ENCODE assay signal across 14 mouse cellular contexts in genomic region chr1:135577793-135578192, GRCm38 (mm10). TPM values are rescaled to one million over a fixed set of nuclear protein-coding genes. Genes with fewer than 3 reads are reported as not detected.
DNase-seq lines count a peak whose midpoint lies in the region; ATAC-seq and TF ChIP-seq lines count a peak whose summit lies in the region.
"Had no signal": no experiment of that assay in that cellular context is flagged by ENCODE, and none has a peak within 500 bp of the region (broad histone marks: within the 10 kb centered on the region; RNA-seq: fewer than 3 reads in every experiment).

No protein-coding gene starts in this region.

- WGBS in hindbrain, embryonic 10.5 days: 81% methylated on average over 2 of the region's 2 CpGs
- 83% methylated on average over 2 of the region's 2 CpGs for WGBS in hindbrain, embryonic 11.5 days
- WGBS in midbrain, postnatal 0 days: 72% methylated on average over 2 of the region's 2 CpGs
- 74% methylated on average over 2 of the region's 2 CpGs for WGBS in midbrain, embryonic 14.5 days
- WGBS in embryonic facial prominence, embryonic 14.5 days: 24% methylated on average over 2 of the region's 2 CpGs
- WGBS in limb, embryonic 14.5 days: 22% methylated on average over 2 of the region's 2 CpGs
- 72% methylated on average over 2 of the region's 2 CpGs for WGBS in thymus, adult 2 months

- DNase-seq in hindbrain, embryonic 10.5 days (ENCODE audit: low spot score): no peak
- no peak for DNase-seq in hindbrain, embryonic 11.5 days (ENCODE audit: low spot score)
- DNase-seq in midbrain, postnatal 0 days (ENCODE audit: low spot score): no peak
- no peak for DNase-seq in midbrain, embryonic 14.5 days
- DNase-seq in embryonic facial prominence, embryonic 14.5 days (ENCODE audit: low spot score): peak; percentile 83
- peak; percentile 38 for DNase-seq in limb, embryonic 14.5 days (ENCODE audit: low spot score)
- no peak for DNase-seq in thymus, adult 2 months
- no peak for DNase-seq in cerebellum, postnatal 25 days
- DNase-seq: adrenal gland, postnatal 10 days; cerebellum, adult 9-11 months; thymus, postnatal 4 days had no signal

- H3K4me2 ChIP-seq in hindbrain, embryonic 11.5 days (replicated peaks; ENCODE audit: low read depth, low read length): no peak overlapping the region
- H3K4me2 ChIP-seq in midbrain, postnatal 0 days (ENCODE audit: low read depth, low read length, poor library complexity, severe bottlenecking): no peak overlapping the region
- no peak overlapping the region for H3K4me2 ChIP-seq in midbrain, embryonic 14.5 days (ENCODE audit: low read length)
- H3K4me2 ChIP-seq in embryonic facial prominence, embryonic 14.5 days (ENCODE audit: low read depth, low read length): no peak overlapping the region
- H3K4me2 ChIP-seq in limb, embryonic 14.5 days (replicated peaks; ENCODE audit: low read depth, low read length, severe bottlenecking): no peak overlapping the region
- H3K4me2 ChIP-seq: hindbrain, embryonic 15.5 days had no signal

- H3K27me3 ChIP-seq in hindbrain, embryonic 10.5 days (ENCODE audit: insufficient read depth, poor library complexity, severe bottlenecking): peaks cover 14% of the 10 kb centered on the region; the same call in 1 of the 2 replicates
- H3K27me3 ChIP-seq in hindbrain, embryonic 11.5 days (ENCODE audit: control insufficient read depth, insufficient read depth, low read length): no peaks in the 10 kb centered on the region
- H3K27me3 ChIP-seq in midbrain, postnatal 0 days (ENCODE audit: insufficient read depth, low read length): no peaks in the 10 kb centered on the region
- H3K27me3 ChIP-seq in midbrain, embryonic 14.5 days (ENCODE audit: control insufficient read depth, insufficient read depth, low read length): no peaks in the 10 kb centered on the region
- H3K27me3 ChIP-seq in embryonic facial prominence, embryonic 14.5 days (replicated peaks; ENCODE audit: control insufficient read depth, insufficient read depth, low read length): no peaks in the 10 kb centered on the region
- no peaks in the 10 kb centered on the region for H3K27me3 ChIP-seq in limb, embryonic 14.5 days (ENCODE audit: control insufficient read depth, insufficient read depth, low read length)
- no peaks in the 10 kb centered on the region for H3K27me3 ChIP-seq in thymus, adult 2 months (ENCODE audit: control insufficient read depth, insufficient read depth, low read length)
- H3K27me3 ChIP-seq: hindbrain, embryonic 15.5 days had no signal

- no peaks in the 10 kb centered on the region for H3K9me3 ChIP-seq in hindbrain, embryonic 10.5 days
- H3K9me3 ChIP-seq in hindbrain, embryonic 11.5 days (ENCODE audit: control insufficient read depth, low read length): no peaks in the 10 kb centered on the region
- no peaks in the 10 kb centered on the region for H3K9me3 ChIP-seq in midbrain, postnatal 0 days (ENCODE audit: low read length)
- no peaks in the 10 kb centered on the region for H3K9me3 ChIP-seq in midbrain, embryonic 14.5 days (ENCODE audit: control insufficient read depth, low read length)
- H3K9me3 ChIP-seq in embryonic facial prominence, embryonic 14.5 days (ENCODE audit: control insufficient read depth, low read length): no peaks in the 10 kb centered on the region
- H3K9me3 ChIP-seq in limb, embryonic 14.5 days (ENCODE audit: control insufficient read depth, low read length): no peaks in the 10 kb centered on the region
- H3K9me3 ChIP-seq: hindbrain, embryonic 15.5 days had no signal

- peaks cover 87% of the 10 kb centered on the region for H3K4me1 ChIP-seq in hindbrain, embryonic 10.5 days (replicated peaks)
- peaks cover 24% of the 10 kb centered on the region for H3K4me1 ChIP-seq in hindbrain, embryonic 11.5 days (replicated peaks; ENCODE audit: control insufficient read depth, insufficient read depth, low read length)
- peaks cover 48% of the 10 kb centered on the region for H3K4me1 ChIP-seq in midbrain, postnatal 0 days (ENCODE audit: insufficient read depth, low read length)
- peaks cover 63% of the 10 kb centered on the region for H3K4me1 ChIP-seq in midbrain, embryonic 14.5 days (ENCODE audit: control insufficient read depth, insufficient read depth, low read length)
- H3K4me1 ChIP-seq in embryonic facial prominence, embryonic 14.5 days (ENCODE audit: control insufficient read depth, insufficient read depth, low read length): peaks cover 57% of the 10 kb centered on the region
- H3K4me1 ChIP-seq in limb, embryonic 14.5 days (ENCODE audit: control insufficient read depth, insufficient read depth, low read length): peaks cover 67% of the 10 kb centered on the region
- H3K4me1 ChIP-seq in thymus, adult 2 months (replicated peaks; ENCODE audit: control insufficient read depth, insufficient read depth, low read length): no peaks in the 10 kb centered on the region

- no peak for ATAC-seq in hindbrain, embryonic 11.5 days (ENCODE audit: low FRiP score)
- ATAC-seq in midbrain, postnatal 0 days (ENCODE audit: low FRiP score): no peak
- ATAC-seq in midbrain, embryonic 14.5 days (ENCODE audit: low FRiP score, low TSS enrichment): no peak
- ATAC-seq in embryonic facial prominence, embryonic 14.5 days (ENCODE audit: low read depth): no peak
- no peak for ATAC-seq in limb, embryonic 14.5 days (ENCODE audit: low FRiP score, low read depth)
- ATAC-seq: lung, postnatal 0 days had no signal

- no peak overlapping the region for H3K4me3 ChIP-seq in hindbrain, embryonic 10.5 days
- H3K4me3 ChIP-seq in hindbrain, embryonic 11.5 days (ENCODE audit: low read depth, low read length): no peak overlapping the region
- H3K4me3 ChIP-seq in midbrain, postnatal 0 days (ENCODE audit: low read depth, low read length): no peak overlapping the region
- no peak overlapping the region for H3K4me3 ChIP-seq in midbrain, embryonic 14.5 days (replicated peaks; ENCODE audit: low read depth, low read length)
- H3K4me3 ChIP-seq in embryonic facial prominence, embryonic 14.5 days (ENCODE audit: low read depth, low read length): no peak overlapping the region
- H3K4me3 ChIP-seq in limb, embryonic 14.5 days (replicated peaks; ENCODE audit: low read length): no peak overlapping the region
- H3K4me3 ChIP-seq in thymus, adult 2 months (ENCODE audit: control insufficient read depth, insufficient read depth, low read length): no peak overlapping the region
- H3K4me3 ChIP-seq: hindbrain, embryonic 15.5 days had no signal

- no peak for TF ChIP-seq CTCF in midbrain, postnatal 0 days (IDR thresholded peaks at IDR 0.05)
- no peak for TF ChIP-seq CTCF in thymus, adult 2 months (IDR thresholded peaks at IDR 0.05; ENCODE audit: borderline replicate concordance, control insufficient read depth, extremely low read depth, insufficient read depth, low read length, poor library complexity)

- no peak for TF ChIP-seq POLR2A in limb, embryonic 14.5 days (IDR thresholded peaks at IDR 0.05; ENCODE audit: borderline replicate concordance, extremely low read depth, insufficient read depth, insufficient read length)
- TF ChIP-seq POLR2A in thymus, adult 2 months (IDR thresholded peaks at IDR 0.05; ENCODE audit: control insufficient read depth, extremely low read depth, insufficient read depth, low read length, poor library complexity): no peak

- H3K27ac ChIP-seq in hindbrain, embryonic 10.5 days: 0 out of 2 replicates have a peak overlapping the region, but pooled peaks have one; percentile 18
- no peak overlapping the region for H3K27ac ChIP-seq in hindbrain, embryonic 11.5 days (ENCODE audit: low read depth, low read length)
- no peak overlapping the region for H3K27ac ChIP-seq in midbrain, postnatal 0 days (ENCODE audit: low read depth, low read length)
- H3K27ac ChIP-seq in midbrain, embryonic 14.5 days (replicated peaks; ENCODE audit: low read depth, low read length): no peak overlapping the region
- H3K27ac ChIP-seq in embryonic facial prominence, embryonic 14.5 days (replicated peaks; ENCODE audit: low read depth, low read length): 0 out of 2 replicates have a peak overlapping the region, but pooled peaks have one; percentile 17
- peak overlapping the region; percentile 38; the same call in 1 of the 2 replicates for H3K27ac ChIP-seq in limb, embryonic 14.5 days (replicated peaks; ENCODE audit: low read depth, low read length)
- H3K27ac ChIP-seq in thymus, adult 2 months (ENCODE audit: control insufficient read depth, insufficient read depth, low read length): no peak overlapping the region
- H3K27ac ChIP-seq: hindbrain, embryonic 15.5 days; kidney, postnatal 0 days had no signal

- no peak overlapping the region for H3K9ac ChIP-seq in hindbrain, embryonic 11.5 days (ENCODE audit: low read depth, low read length)
- H3K9ac ChIP-seq in midbrain, postnatal 0 days (replicated peaks; ENCODE audit: low read length, poor library complexity, severe bottlenecking): 0 out of 2 replicates have a peak overlapping the region, but pooled peaks have one; percentile 19
- H3K9ac ChIP-seq in midbrain, embryonic 14.5 days (replicated peaks; ENCODE audit: low read length): no peak overlapping the region
- H3K9ac ChIP-seq in embryonic facial prominence, embryonic 14.5 days (ENCODE audit: low read depth, low read length): no peak overlapping the region
- no peak overlapping the region for H3K9ac ChIP-seq in limb, embryonic 14.5 days (ENCODE audit: low read depth, low read length, severe bottlenecking)
- H3K9ac ChIP-seq: hindbrain, embryonic 15.5 days had no signal

- H3K36me3 ChIP-seq in hindbrain, embryonic 10.5 days: peaks cover 13% of the 10 kb centered on the region
- no peaks in the 10 kb centered on the region for H3K36me3 ChIP-seq in hindbrain, embryonic 11.5 days (ENCODE audit: control insufficient read depth, insufficient read depth, low read length)
- H3K36me3 ChIP-seq in midbrain, postnatal 0 days (ENCODE audit: insufficient read depth, low read length): 0 out of 2 replicates have a peak, but pooled peaks cover 6% of the 10 kb centered on the region
- peaks cover 13% of the 10 kb centered on the region; the same call in 1 of the 2 replicates for H3K36me3 ChIP-seq in midbrain, embryonic 14.5 days (ENCODE audit: control insufficient read depth, insufficient read depth, low read length)
- no peaks in the 10 kb centered on the region for H3K36me3 ChIP-seq in embryonic facial prominence, embryonic 14.5 days (ENCODE audit: control insufficient read depth, insufficient read depth, low read length)
- peaks cover 3% of the 10 kb centered on the region; the same call in 1 of the 2 replicates for H3K36me3 ChIP-seq in limb, embryonic 14.5 days (ENCODE audit: control insufficient read depth, insufficient read depth, low read length)
- H3K36me3 ChIP-seq in thymus, adult 2 months (ENCODE audit: control insufficient read depth, insufficient read depth, low read length): no peaks in the 10 kb centered on the region
- H3K36me3 ChIP-seq: hindbrain, embryonic 15.5 days had no signal

RNA-seq across cellular contexts. Expression of gene Nav1, which starts 29.3 kb away (rescaled TPM):
- 16.1 and 19.3 TPM in 2 replicates for polyA plus RNA-seq in hindbrain, embryonic 10.5 days (2016; fragmentation: Nextera tagmentation; extraction: Ambion mirVana)
- 16.9 and 21.0 TPM in 2 replicates for polyA plus RNA-seq in hindbrain, embryonic 11.5 days (2014; fragmentation: Nextera tagmentation; extraction: Ambion mirVana)
- 99.1 and 109 TPM in 2 replicates for total RNA-seq in midbrain, postnatal 0 days (2014; rRNA removed)
- polyA plus RNA-seq in midbrain, postnatal 0 days (2015; fragmentation: Nextera tagmentation; extraction: Ambion mirVana): 37.3 and 46.5 TPM in 2 replicates
- 48.2 and 56.3 TPM in 2 replicates for polyA plus RNA-seq in midbrain, embryonic 14.5 days (2014; fragmentation: Nextera tagmentation; extraction: Ambion mirVana)
- 16.7 and 18.0 TPM in 2 replicates for polyA plus RNA-seq in embryonic facial prominence, embryonic 14.5 days (2014; fragmentation: Nextera tagmentation; extraction: Ambion mirVana)
- polyA plus RNA-seq in limb, embryonic 14.5 days (2012; rRNA removed): 26.8 and 31.8 TPM in 2 replicates
- 14.4 and 17.3 TPM in 2 replicates for polyA plus RNA-seq in limb, embryonic 14.5 days (2014; fragmentation: Nextera tagmentation; extraction: Ambion mirVana)
- 8.0 and 8.7 TPM in 2 replicates for polyA plus RNA-seq in thymus, adult 2 months (2012; rRNA removed)

Comparison
In these comparisons a context has a peak if more than half of its experiments do, and no peak if none do; other contexts are left out.
1. H3K27ac ChIP-seq: peak in hindbrain, embryonic 10.5 days (single experiment), embryonic facial prominence, embryonic 14.5 days (single experiment) and limb, embryonic 14.5 days (single experiment); none in hindbrain, embryonic 11.5 days (single experiment), midbrain, postnatal 0 days (single experiment), midbrain, embryonic 14.5 days (single experiment) and thymus, adult 2 months (single experiment).
2. DNase-seq: peak in embryonic facial prominence, embryonic 14.5 days (single experiment) and limb, embryonic 14.5 days (single experiment); none in hindbrain, embryonic 10.5 days (single experiment), hindbrain, embryonic 11.5 days (single experiment), midbrain, postnatal 0 days (single experiment), midbrain, embryonic 14.5 days (single experiment), thymus, adult 2 months (single experiment) and cerebellum, postnatal 25 days (0 of 2).